Mouse (Mus musculus) stomach, embryonic 15.5 days (tissue): ENCODE data around the gene Hmox1. TPM values are rescaled to one million over a fixed set of nuclear protein-coding genes. Genes with fewer than 3 reads are reported as not detected.

Source experiments
- ATAC-seq: fragments of 200-750 bp; cut with Nextera tagmentation; 2 replicates; pipeline ENCODE4 v1.8.0; 2017; ENCODE audit warnings: low read depth, moderate number of reproducible peaks, moderate TSS enrichment; ENCODE audit not compliant: insufficient read depth, low FRiP score
- H3K27ac ChIP-seq: fragments of 300-500 bp; sonication (generic); 2 replicates; pipeline ENCODE4 v1.5.1; 2015; ENCODE audit warnings: mild to moderate bottlenecking, inconsistent platforms
- H3K27me3 ChIP-seq: fragments of 300-500 bp; sonication (generic); replicated peaks from 2 replicates; pipeline ENCODE4 v1.6.1; 2015; ENCODE audit warnings: inconsistent platforms
- H3K36me3 ChIP-seq: fragments of 300-500 bp; sonication (generic); 2 replicates; pipeline ENCODE4 v1.6.1; 2015; ENCODE audit warnings: inconsistent platforms
- H3K4me1 ChIP-seq: fragments of 300-500 bp; sonication (generic); 2 replicates; pipeline ENCODE4 v1.6.1; 2015; ENCODE audit warnings: inconsistent platforms
- H3K4me2 ChIP-seq: fragments of 300-500 bp; sonication (generic); 2 replicates; pipeline ENCODE4 v1.6.1; 2015; ENCODE audit warnings: mild to moderate bottlenecking, inconsistent platforms
- H3K4me3 ChIP-seq: fragments of 300-500 bp; sonication (generic); replicated peaks from 2 replicates; pipeline ENCODE4 v1.5.1; 2015; ENCODE audit warnings: inconsistent platforms
- H3K9ac ChIP-seq: fragments of 300-500 bp; sonication (generic); 2 replicates; pipeline ENCODE4 v1.6.1; 2015; ENCODE audit warnings: inconsistent platforms
- H3K9me3 ChIP-seq: fragments of 300-500 bp; sonication (generic); 2 replicates; pipeline ENCODE4 v1.6.1; 2016; ENCODE audit warnings: inconsistent platforms
- WGBS: fragments of 180-500 bp; shearing (Covaris S2); methylation state at CpG from one replicate; pipeline ENCODE4 v1.1.7; 2015; 5-methylcytosine and 5-hydroxymethylcytosine counted together
- polyA plus RNA-seq: library from polyadenylated mRNA; unstranded; fragments of >200 nt; fragmentation: Nextera tagmentation; extraction: Ambion mirVana; gene quantifications from 2 replicates; pipeline ENCODE4 v1.2.1, GENCODE M21; 2015

The Hmox1 gene
- polyA plus RNA-seq, 1 experiment from 2014 or later, result 29.0 TPM

GRCm38 (mm10) chr8:75102956-75103355 is 9.5 kb downstream of the Hmox1 start:
- Histone ChIP-seq H3K4me3 (no peak overlapping the region), H3K4me2 (no peak overlapping the region), H3K27me3 (no peaks in the 10 kb centered on the region), H3K9ac (no peak overlapping the region), H3K36me3 (no peaks in the 10 kb centered on the region), H3K27ac (no peak overlapping the region), H3K9me3 (no peaks in the 10 kb centered on the region), H3K4me1 (no peaks in the 10 kb centered on the region)
- 80% methylated on average over 4 of the region's 4 CpGs for WGBS
- no peak for ATAC-seq

DNA sequence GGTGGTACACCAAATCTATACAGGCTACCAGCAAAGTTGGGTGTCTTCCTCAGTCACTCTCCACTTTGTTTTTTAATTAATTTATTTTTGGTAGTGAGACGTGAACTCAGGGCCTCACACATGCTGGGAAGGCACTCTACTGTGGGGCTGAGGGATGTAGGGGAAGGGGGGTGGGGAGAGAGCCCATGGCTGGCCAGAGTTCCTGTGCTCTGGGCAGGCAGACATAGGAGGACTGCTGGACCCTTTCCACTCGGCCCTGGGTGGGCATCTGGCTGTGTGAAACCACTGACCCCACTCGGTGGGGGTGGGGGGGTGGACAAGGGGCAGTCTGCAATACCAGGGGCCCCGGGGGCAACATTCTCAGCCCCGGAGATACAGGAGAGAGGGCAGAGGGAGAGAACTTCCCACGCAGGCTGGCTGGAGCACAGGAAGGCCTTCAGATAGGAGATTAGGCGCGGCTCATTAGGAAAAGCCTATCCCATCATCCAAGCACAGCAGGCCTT is 10.0 kb downstream of the Hmox1 start:
- no peak overlapping the region for H3K4me2 ChIP-seq
- H3K27me3 ChIP-seq, result no peaks in the 10 kb centered on the region
- H3K27ac ChIP-seq, result no peak overlapping the region
- H3K4me3 ChIP-seq, result no peak overlapping the region
- no peak overlapping the region for H3K9ac ChIP-seq
- ATAC-seq, result no peak
- H3K36me3 ChIP-seq, result no peaks in the 10 kb centered on the region
- no peaks in the 10 kb centered on the region for H3K9me3 ChIP-seq
- 61% methylated on average over 8 of the region's 8 CpGs for WGBS
- no peaks in the 10 kb centered on the region for H3K4me1 ChIP-seq

DNA sequence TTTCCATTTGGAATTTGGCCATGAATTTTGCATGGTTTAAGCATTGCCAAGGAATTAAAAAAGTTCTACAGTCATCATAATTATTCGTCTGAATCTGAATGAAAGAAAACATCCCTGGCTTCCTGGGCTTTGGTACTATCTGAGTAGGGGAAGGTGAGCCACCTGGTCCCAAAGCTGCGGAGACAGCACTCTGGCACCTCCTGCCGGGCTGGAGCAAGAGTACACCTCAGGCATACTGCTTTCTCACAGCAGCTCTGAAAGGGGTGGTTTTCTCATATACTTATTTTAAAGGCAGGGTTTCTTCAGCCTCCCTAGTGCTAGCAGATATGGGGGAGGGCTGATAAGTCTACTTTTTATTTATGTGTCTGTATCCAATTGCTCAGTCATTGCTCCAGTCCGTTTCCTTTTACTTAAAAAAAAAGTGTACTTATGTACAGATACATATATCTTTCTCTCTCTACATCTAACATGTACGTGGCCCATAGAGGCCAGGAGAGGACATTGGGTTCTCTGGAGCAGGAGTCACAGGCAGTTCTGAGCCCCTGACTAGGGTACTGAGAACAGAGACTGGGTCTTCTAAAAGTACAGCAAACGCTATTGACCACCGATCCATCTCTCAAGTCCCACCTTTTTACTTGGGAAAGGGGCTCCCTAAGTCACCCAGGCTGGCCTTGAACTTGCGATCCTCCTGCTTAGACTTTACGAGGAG is 15.3 kb downstream of the Hmox1 start:
- no peaks in the 10 kb centered on the region for H3K27me3 ChIP-seq
- peak overlapping the region; percentile 55; the same call in 1 of the 2 replicates for H3K9ac ChIP-seq
- H3K9me3 ChIP-seq, result no peaks in the 10 kb centered on the region
- WGBS, result under 1% methylated on average over 9 of the region's 9 CpGs
- peak; percentile 78 for ATAC-seq
- peaks cover 16% of the 10 kb centered on the region; the same call in 1 of the 2 replicates for H3K4me1 ChIP-seq
- peak overlapping the region; percentile 70 for H3K4me3 ChIP-seq
- H3K4me2 ChIP-seq, result peak overlapping the region; percentile 59
- H3K27ac ChIP-seq, result peak overlapping the region; percentile 82
- peaks cover 17% of the 10 kb centered on the region for H3K36me3 ChIP-seq

GRCm38 (mm10) chr8:75109236-75109967 is 16.0 kb downstream of the Hmox1 start, which contains the start of gene Mcm5:
TSS of gene Mcm5 (plus strand) at chr8:75109569.
- peaks cover 16% of the 10 kb centered on the region; the same call in 1 of the 2 replicates for H3K4me1 ChIP-seq
- under 1% methylated on average over 59 of the region's 59 CpGs for WGBS
- H3K27ac ChIP-seq, result peak within 1 kb of the TSS; percentile 82
- H3K27me3 ChIP-seq, result no peaks in the 10 kb centered on the region
- no peaks in the 10 kb centered on the region for H3K9me3 ChIP-seq
- peak; percentile 98 for ATAC-seq
- peak within 1 kb of the TSS; percentile 70 for H3K4me3 ChIP-seq
- H3K9ac ChIP-seq, result peak within 1 kb of the TSS; percentile 55
- H3K36me3 ChIP-seq, result peaks cover 24% of the 10 kb centered on the region
- peak within 1 kb of the TSS; percentile 74 for H3K4me2 ChIP-seq

DNA sequence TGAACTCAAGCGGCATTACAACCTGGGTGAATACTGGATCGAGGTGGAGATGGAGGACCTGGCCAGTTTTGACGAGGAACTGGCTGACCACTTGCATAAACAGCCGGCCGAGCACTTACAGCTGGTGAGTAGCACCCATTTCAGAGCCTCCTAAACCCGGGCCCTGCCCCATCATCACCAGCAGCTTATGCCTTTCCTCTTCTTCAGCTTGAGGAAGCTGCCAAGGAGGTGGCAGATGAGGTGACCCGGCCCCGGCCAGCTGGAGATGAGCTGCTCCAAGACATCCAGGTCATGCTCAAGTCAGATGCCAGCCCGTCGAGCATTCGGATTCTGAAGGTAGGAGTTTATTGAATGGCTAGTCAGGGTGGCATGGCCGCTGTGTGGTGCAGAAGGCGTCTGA is 16.7 kb downstream of the Hmox1 start:
- 8% methylated on average over 13 of the region's 13 CpGs for WGBS
- Histone ChIP-seq H3K27ac (no peak overlapping the region), H3K9me3 (no peaks in the 10 kb centered on the region), H3K36me3 (peaks cover 28% of the 10 kb centered on the region), H3K4me3 (peak overlapping the region; percentile 70), H3K4me2 (peak overlapping the region; percentile 74), H3K27me3 (no peaks in the 10 kb centered on the region), H3K4me1 (peaks cover 16% of the 10 kb centered on the region; the same call in 1 of the 2 replicates), H3K9ac (peak overlapping the region; percentile 27)
- no peak for ATAC-seq

- no peaks in the 10 kb centered on the region for H3K4me1 ChIP-seq
- H3K9me3 ChIP-seq, result no peaks in the 10 kb centered on the region
- no peak overlapping the region for H3K4me2 ChIP-seq
- H3K27ac ChIP-seq, result no peak overlapping the region
- H3K9ac ChIP-seq, result no peak overlapping the region
- H3K4me3 ChIP-seq, result no peak overlapping the region
- WGBS, result 91% methylated on average over 1 of the region's 1 CpGs
- peaks cover 78% of the 10 kb centered on the region for H3K36me3 ChIP-seq
- H3K27me3 ChIP-seq, result no peaks in the 10 kb centered on the region
- ATAC-seq, result no peak
Measured at GRCm38 (mm10) chr8:75118505-75118904, 25.1 kb downstream of the Hmox1 start.

DNA sequence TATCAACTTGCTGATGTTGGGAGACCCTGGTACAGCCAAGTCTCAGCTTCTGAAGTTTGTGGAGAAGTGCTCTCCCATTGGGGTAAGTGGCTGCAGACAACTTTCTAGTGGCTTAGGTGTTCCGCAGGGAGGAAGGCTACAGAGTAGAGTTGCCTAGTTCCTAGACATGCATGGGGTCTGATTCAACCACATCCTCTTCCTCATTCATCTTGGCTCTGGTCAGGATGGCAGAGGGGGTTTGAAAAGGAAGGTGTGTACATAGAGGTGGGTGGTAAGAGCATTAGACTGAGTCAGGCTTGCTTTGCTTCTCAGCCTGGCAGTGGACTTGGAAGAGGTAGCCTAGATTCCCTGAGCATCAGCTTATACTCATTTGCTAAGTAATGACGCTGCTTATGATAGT is 25.9 kb downstream of the Hmox1 start:
- Histone ChIP-seq H3K36me3 (peaks cover 77% of the 10 kb centered on the region), H3K4me3 (no peak overlapping the region), H3K9ac (no peak overlapping the region), H3K27ac (no peak overlapping the region), H3K9me3 (no peaks in the 10 kb centered on the region), H3K4me1 (no peaks in the 10 kb centered on the region), H3K4me2 (no peak overlapping the region), H3K27me3 (no peaks in the 10 kb centered on the region)
- WGBS, result 90% methylated on average over 2 of the region's 2 CpGs
- ATAC-seq, result no peak

DNA sequence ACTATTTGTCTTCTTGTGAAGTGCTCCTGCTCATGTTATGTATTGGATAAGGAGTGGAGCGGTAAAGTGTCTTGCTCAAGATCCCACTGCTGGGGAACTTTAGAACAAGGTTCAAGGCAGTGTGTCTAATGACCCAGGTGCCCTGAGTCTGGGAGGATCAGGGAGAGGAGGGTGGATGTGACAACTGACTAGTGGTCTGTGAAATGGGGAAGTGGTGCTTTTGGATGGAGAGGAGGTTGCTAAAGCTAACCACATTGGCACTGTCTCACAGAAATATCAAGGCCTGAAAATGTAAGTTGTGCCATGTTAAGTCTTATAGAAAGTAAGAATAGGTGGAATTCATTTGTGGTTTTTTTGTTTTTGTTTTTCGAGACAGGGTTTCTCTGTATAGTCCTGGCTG is 26.3 kb downstream of the Hmox1 start:
- Histone ChIP-seq H3K4me3 (no peak overlapping the region), H3K27ac (no peak overlapping the region), H3K9me3 (no peaks in the 10 kb centered on the region), H3K36me3 (peaks cover 77% of the 10 kb centered on the region), H3K4me1 (no peaks in the 10 kb centered on the region), H3K27me3 (no peaks in the 10 kb centered on the region), H3K9ac (no peak overlapping the region), H3K4me2 (no peak overlapping the region)
- ATAC-seq, result no peak
- 94% methylated on average over 2 of the region's 2 CpGs for WGBS

DNA sequence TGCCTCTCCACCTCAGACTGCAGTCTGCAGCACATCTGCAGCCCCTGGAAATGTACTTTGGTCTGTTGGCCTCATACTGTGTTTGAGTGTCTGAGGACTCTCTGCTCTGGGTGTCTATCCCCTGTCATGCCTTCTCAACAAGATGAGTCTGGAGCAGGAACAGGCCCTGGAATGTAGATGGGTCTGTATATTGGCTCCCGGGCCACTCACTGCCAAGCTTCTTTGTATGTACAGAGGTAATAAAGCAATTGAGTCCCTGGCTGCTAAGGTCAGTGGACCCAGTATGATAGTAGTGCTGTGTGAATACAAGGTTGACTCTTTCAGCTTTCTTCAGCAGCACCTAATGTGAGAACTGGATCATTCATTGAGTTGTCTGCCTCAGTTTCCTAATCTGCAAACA is 34.0 kb downstream of the Hmox1 start:
- H3K27ac ChIP-seq, result no peak overlapping the region
- WGBS, result 91% methylated on average over 1 of the region's 1 CpGs
- H3K9me3 ChIP-seq, result no peaks in the 10 kb centered on the region
- H3K4me1 ChIP-seq, result no peaks in the 10 kb centered on the region
- no peak overlapping the region for H3K9ac ChIP-seq
- no peaks in the 10 kb centered on the region for H3K27me3 ChIP-seq
- H3K4me2 ChIP-seq, result no peak overlapping the region
- no peak overlapping the region for H3K4me3 ChIP-seq
- ATAC-seq, result no peak
- peaks cover 51% of the 10 kb centered on the region for H3K36me3 ChIP-seq

DNA sequence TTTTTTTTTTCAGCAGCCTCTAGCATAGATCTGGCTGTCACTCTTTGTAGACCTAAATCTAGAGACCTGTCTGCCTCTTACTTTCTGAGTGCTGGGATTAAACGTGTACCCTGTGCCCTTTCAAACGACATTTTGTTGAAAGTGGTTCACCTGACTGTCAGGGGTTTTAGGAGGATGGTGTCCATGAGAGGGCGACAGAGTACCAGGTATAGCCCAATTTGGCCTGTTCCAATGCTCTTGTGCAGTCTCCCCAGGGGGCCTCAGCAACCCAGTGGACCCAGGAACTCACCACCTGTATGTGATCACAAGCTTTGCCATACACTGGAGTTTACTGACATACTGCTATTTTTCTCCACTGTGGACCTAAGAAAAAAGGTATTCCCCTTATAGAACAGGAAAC is 39.1 kb downstream of the Hmox1 start:
- Histone ChIP-seq H3K4me3 (no peak overlapping the region), H3K4me1 (peaks cover 12% of the 10 kb centered on the region; the same call in 1 of the 2 replicates), H3K36me3 (0 out of 2 replicates have a peak, but pooled peaks cover 13% of the 10 kb centered on the region), H3K9me3 (no peaks in the 10 kb centered on the region), H3K27ac (no peak overlapping the region), H3K27me3 (no peaks in the 10 kb centered on the region), H3K9ac (no peak overlapping the region), H3K4me2 (no peak overlapping the region)
- ATAC-seq, result 0 out of 2 replicates have a peak, but pooled peaks have one; percentile 51
- WGBS, result 9% methylated on average over 3 of the region's 3 CpGs

DNA sequence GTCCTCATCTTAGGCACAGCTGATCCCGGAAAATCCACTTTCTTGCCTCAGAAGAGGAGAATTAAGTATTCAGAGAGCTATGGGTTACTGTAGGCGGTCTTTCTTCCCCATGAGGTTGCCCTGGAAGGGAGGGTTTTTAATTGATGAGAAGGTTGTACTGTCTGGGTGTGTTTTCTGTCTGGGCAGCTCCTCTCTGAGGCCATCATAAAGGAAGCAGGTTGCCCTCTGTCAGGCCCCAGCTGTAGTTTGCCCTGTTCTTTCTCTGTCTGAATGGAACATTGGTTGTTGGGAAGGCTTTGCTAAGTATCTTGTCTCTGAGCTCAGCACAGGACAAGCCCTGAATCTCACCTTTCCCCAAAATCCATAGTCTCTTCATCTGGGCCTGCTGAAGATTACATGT is 40.0 kb downstream of the Hmox1 start:
- Histone ChIP-seq H3K4me2 (no peak overlapping the region), H3K36me3 (0 out of 2 replicates have a peak, but pooled peaks cover 8% of the 10 kb centered on the region), H3K9ac (no peak overlapping the region), H3K4me3 (no peak overlapping the region), H3K27me3 (no peaks in the 10 kb centered on the region), H3K4me1 (peaks cover 12% of the 10 kb centered on the region; the same call in 1 of the 2 replicates), H3K9me3 (no peaks in the 10 kb centered on the region), H3K27ac (no peak overlapping the region)
- ATAC-seq, result no peak
- 92% methylated on average over 2 of the region's 2 CpGs for WGBS
